Mouse (Mus musculus) central nervous system, embryonic 14 days (tissue): ENCODE results near the gene Gm20661. TPM values are rescaled to one million over a fixed set of nuclear protein-coding genes. Genes with fewer than 3 reads are reported as not detected.

Experiments
- polyA plus RNA-seq: library from polyadenylated mRNA; depleted of rRNA; stranded (reverse); fragments of >200 nt; gene quantifications from 2 replicates; pipeline ENCODE4 v1.2.3, GENCODE M21; 2012; rRNA removed

The Gm20661 gene
- 1.3 and 3.4 TPM in 2 replicates for polyA plus RNA-seq

GRCm38 (mm10) chr9:107982681-107983346 is at the start of gene Gm20661:
Gm20661 (plus strand) TSS chr9:107983058.

GRCm38 (mm10) chr9:107935374-107935773 is 47.5 kb upstream of the Gm20661 start, which contains the start of gene Camkv:
Camkv (plus strand) TSS chr9:107935674.

GRCm38 (mm10) chr9:107949922-107950235 is 33.0 kb upstream of the Gm20661 start, which contains the start of gene Traip:
Traip (plus strand) TSS chr9:107950136.

GRCm38 (mm10) chr9:107975399-107976386 is 7.2 kb upstream of the Gm20661 start, which contains the start of gene Uba7:
Uba7 (plus strand) TSS chr9:107975505.

GRCm38 (mm10) chr9:107985131-107986119 is 2.6 kb downstream of the Gm20661 start, which contains the start of gene Inka1:
Inka1 (minus strand) TSS chr9:107985879.

GRCm38 (mm10) chr9:107992197-107992596 is 9.3 kb downstream of the Gm20661 start, which contains the start of gene Cdhr4:
Cdhr4 (plus strand) TSS chr9:107992497.

GRCm38 (mm10) chr9:107996049-107996448 is 13.2 kb downstream of the Gm20661 start, which contains the start of gene Gm20662:
Gm20662 (plus strand) TSS chr9:107996349.

GRCm38 (mm10) chr9:108001922-108002770 is 19.3 kb downstream of the Gm20661 start, which contains the start of gene Ip6k1:
Ip6k1 (plus strand) TSS chr9:108002501.

Other genes starting within 250 kb of the Gm20661 start
- 205 and 224 TPM in 2 replicates for gene Rbm5, start 212.1 kb upstream of the Gm20661 start, polyA plus RNA-seq
- gene Rbm6, start 109.8 kb upstream of the Gm20661 start, polyA plus RNA-seq, result 91.0 and 99.6 TPM in 2 replicates
- 26.7 and 28.3 TPM in 2 replicates for gene Mon1a, start 94.9 kb upstream of the Gm20661 start, polyA plus RNA-seq
- 4.7 and 6.4 TPM in 2 replicates for gene Mst1r, start 76.2 kb upstream of the Gm20661 start, polyA plus RNA-seq
- gene Actl11, start 54.6 kb upstream of the Gm20661 start, polyA plus RNA-seq, result not detected in 2 replicates
- 39.4 and 49.6 TPM in 2 replicates for gene Camkv, start 47.4 kb upstream of the Gm20661 start, polyA plus RNA-seq
- 10.0 and 10.4 TPM in 2 replicates for gene Traip, start 32.9 kb upstream of the Gm20661 start, polyA plus RNA-seq
- 7.9 and 12.2 TPM in 2 replicates for gene Uba7, start 7.6 kb upstream of the Gm20661 start, polyA plus RNA-seq
- gene Inka1, start 2.8 kb downstream of the Gm20661 start, polyA plus RNA-seq, result 15.0 and 28.7 TPM in 2 replicates
- 6.2 and 14.1 TPM in 2 replicates for gene Cdhr4, start 9.4 kb downstream of the Gm20661 start, polyA plus RNA-seq
- gene Gm20662, start 13.3 kb downstream of the Gm20661 start, polyA plus RNA-seq, result 1.7 and 3.8 TPM in 2 replicates
- gene Ip6k1, start 19.4 kb downstream of the Gm20661 start, polyA plus RNA-seq, result 129 and 135 TPM in 2 replicates
- 19.9 and 21.8 TPM in 2 replicates for gene Gmppb, start 66.2 kb downstream of the Gm20661 start, polyA plus RNA-seq
- gene Amigo3, start 70.1 kb downstream of the Gm20661 start, polyA plus RNA-seq, result 3.4 and 3.7 TPM in 2 replicates
- 0.05 and 0.11 TPM in 2 replicates for gene Mst1, start 97.4 kb downstream of the Gm20661 start, polyA plus RNA-seq
- gene Rnf123, start 100.3 kb downstream of the Gm20661 start, polyA plus RNA-seq, result 78.9 and 79.2 TPM in 2 replicates
- gene Apeh, start 111.5 kb downstream of the Gm20661 start, polyA plus RNA-seq, result 63.5 and 70.3 TPM in 2 replicates
- 17.6 and 21.0 TPM in 2 replicates for gene Bsn, start 207.3 kb downstream of the Gm20661 start, polyA plus RNA-seq